Mouse (Mus musculus) frontal cortex, postnatal 10 days (tissue): ENCODE data around the gene Vapb.

Experiments
- DNase-seq, 2 experiments: peaks; one replicate each; pipeline ENCODE4 v3.0.0; 2022; ENCODE audit warnings: low spot score in 2 of 2, mixed read lengths in 1 of 2

Gene Vapb

DNA sequence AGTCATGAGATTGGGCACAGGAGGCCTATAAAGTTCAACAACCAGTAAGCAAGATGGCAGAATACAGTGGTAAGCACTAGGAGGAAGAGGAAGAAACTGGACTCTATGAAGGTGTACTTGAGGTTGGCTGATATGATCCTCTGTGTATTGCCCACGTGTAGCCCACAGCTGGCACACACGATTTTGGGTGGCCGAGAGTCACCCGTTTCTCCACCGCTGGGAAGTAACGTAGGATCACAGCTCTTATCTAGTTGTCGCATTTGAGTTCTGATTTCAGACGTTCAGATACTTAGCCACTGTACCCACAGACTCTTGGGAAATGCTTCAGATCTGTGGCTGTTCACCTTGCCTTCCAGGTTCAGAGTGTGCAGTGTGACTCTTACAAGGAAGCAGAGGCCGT, 921 bp downstream of the Vapb start:
- no peak for DNase-seq

DNA sequence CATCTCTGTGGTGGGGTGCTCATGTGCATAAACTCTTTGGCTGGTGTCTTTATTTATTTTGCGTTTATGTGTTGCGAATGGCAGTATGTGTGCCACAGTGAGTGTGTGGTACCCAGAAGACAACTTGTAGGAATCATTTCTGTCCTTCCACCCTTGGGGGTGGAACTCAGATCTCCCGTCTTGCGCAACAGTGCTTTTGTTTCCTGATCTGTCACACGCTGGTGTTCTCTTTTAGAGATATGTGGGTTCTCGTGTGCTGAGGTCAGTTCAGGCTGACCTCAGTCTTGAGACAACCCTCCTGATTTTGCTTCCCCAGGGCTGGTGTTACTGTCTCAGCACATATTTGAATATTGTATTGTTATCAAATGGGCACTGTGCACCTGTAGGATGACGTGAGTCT, 1.8 kb downstream of the Vapb start:
- DNase-seq = no peak

DNA sequence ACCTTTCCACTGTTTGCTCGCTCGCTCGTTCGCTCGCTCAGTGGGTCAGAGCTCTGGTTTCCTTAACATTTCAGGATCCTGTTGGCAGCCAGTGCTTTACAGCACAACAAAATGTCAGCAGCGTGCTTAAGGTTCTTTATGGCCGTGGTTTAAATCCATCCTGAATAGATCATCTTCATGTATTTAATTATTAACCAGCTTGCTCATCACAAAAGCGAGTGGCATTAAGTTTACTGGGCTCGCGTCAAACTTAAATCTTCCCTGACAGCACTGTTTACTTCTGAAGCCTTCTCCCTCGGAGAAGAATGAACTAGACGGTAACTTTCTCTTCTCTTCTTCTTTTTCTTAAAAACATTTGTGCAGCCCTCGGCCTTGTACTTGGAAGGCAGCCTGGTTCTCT, 4.8 kb downstream of the Vapb start:
- no peak for DNase-seq

DNA sequence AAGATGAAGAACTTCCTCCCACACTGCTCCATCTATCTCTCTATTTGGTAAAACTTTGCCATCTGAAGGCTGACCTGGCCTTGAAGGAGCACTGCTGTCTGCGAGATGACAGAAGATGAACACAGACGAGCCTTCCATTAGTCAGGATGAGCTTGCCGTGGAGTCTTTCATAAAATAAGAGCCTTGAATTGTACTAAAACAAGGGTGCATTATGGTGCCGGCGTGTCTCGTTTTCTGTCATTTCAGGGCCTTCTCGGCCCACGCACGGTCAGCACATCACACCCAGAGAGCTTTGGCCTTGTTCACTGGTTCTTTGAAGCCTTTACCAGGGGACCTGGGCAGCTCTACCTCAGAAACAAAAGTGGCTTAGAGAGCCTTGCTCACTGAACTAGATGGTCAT, 5.4 kb downstream of the Vapb start:
- DNase-seq = no peak

- no peak for DNase-seq
Observed at GRCm38 (mm10) chr2:173744070-173744815, 6.9 kb downstream of the Vapb start.

- no peak for DNase-seq
Observed at GRCm38 (mm10) chr2:173748961-173749659, 11.8 kb downstream of the Vapb start.

DNA sequence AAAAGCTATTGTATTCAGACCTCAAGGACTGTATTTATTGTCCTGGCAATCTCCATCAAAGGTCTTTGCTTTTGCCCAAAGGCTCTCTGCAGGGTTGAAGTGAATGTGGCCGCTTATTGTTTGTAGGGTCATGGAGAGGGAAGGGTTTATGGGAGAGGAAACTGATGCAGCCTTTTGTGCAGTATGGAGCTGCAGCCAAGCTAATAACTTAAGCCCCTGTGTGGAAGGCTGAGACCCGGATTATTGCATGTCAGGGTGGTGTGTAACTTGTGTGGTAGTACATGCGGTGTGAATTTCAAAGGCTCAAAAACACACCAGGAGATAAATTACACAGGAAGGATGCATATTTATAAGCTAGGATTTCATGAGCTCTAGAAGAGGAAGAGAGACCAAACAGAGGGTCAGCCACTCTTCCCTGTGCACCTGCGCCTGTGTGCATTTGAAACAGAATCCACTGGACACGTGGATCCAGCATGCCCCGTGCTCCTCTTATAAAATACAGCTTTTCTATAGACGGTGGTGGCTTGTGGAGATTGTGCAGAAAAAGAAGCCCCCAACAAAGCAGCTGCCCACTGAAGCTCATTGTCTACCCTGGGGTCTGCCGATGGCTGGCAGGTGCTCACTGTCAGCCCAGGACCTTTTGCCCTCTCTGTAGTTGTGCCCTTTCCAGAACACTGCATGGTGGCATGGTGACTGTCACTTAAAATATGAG, 18.3 kb downstream of the Vapb start:
- no peak for DNase-seq

DNA sequence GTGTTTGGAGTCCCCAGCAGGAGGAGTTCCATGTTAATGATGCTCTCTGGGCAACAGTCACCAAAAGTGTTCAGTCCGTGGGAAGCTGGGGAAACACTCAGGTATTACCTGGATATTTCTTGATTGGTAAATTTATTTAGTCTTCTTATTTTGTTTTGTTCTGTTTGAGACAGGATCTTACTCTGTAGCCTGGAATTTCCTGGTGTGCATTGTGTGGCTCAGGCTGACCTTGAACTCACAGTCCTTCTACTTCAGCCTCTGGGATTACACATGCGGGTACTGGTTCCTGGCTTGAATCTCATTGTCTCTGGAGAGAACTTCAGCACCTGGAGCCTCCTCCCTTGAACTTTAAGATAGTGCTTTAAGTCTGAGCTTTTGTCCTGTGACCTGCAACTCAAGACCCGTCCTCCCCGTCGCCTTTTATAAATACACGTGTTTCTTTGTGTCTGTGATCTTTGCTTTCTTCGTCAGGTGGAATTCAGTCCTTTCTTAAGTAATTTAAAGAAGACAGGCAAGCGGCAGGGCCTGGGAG, 20.4 kb downstream of the Vapb start:
- no peak for DNase-seq

- DNase-seq = no peak
Observed at GRCm38 (mm10) chr2:173760607-173761006, 23.3 kb downstream of the Vapb start.

GRCm38 (mm10) chr2:173764629-173765028, 27.3 kb downstream of the Vapb start:
- no peak for DNase-seq

DNA sequence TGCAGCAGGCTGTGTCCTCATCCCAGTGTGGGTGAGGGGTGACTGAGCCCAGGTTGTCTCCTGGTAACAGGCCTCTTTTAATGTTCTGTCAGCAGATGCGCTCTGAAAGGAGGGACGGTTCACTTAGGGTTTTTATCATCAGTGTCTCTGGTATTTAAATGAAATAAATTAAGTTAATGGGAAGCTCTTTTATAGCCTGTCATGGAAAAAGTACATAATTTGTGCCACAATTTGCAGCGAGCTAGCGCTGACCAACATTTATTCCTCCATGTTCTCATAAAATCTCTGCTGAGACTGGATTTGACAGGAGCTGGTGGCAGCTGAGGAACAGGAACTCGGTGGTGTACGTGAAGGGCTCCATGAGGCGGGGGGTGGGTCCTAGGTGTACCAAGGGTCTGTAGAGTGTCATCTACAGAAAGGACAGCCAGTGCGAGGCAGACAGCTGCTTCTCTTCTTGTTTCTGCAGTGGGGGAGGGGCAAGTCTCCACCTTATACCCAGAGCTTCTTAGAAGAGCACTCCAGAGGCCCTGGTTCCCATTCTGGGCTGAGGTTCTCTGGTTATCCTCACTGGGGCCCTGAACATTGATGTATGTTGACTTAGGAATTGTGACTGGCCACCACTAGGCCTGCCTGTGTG, 30.8 kb downstream of the Vapb start:
- DNase-seq = no peak

DNA sequence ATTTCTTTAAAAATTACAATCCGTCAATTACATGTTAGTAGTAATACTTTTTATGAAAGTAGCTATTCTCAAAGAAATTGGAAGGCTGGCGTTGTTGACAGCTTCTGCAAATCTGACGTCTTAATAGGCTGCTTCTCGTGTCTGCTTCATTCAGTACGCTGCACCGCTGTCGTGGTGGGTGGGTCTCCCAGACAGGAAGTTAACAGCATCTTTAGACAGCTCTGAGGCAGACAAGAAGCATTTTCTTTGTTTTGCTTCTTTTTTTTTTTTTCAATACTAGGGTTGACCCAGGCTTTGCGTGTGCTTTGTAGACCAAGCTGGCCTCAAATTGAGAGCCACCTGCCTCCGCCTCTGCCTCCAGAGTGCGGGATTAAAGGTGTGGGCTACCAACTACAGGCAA, 31.9 kb downstream of the Vapb start:
- DNase-seq = no peak

- no peak for DNase-seq
Observed at GRCm38 (mm10) chr2:173770620-173771019, 33.3 kb downstream of the Vapb start.

GRCm38 (mm10) chr2:173771706-173772105, 34.4 kb downstream of the Vapb start:
- no peak for DNase-seq

- no peak for DNase-seq
Observed at GRCm38 (mm10) chr2:173775556-173775955, 38.2 kb downstream of the Vapb start.

DNA sequence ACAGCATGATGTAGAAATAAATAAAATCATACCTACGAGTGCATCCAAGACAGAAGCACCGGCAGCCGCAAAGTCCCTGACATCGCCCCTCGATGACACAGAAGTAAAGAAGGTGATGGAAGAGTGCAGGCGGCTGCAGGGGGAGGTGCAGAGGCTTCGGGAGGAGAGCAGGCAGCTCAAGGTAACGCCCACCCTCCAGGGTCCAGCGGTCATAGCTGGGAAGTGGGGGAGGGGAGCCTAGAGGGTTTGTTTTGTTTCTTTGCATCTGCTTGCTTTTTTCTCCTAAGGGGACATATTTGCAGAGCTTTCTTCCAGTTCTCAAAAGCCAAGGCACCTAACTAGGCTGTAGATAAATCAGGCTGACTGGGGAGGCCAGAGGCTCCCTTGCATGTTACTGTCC, 38.8 kb downstream of the Vapb start:
- no peak for DNase-seq

- no peak for DNase-seq
Observed at GRCm38 (mm10) chr2:173780931-173781330, 43.6 kb downstream of the Vapb start.

GRCm38 (mm10) chr2:173784366-173784765, 47.1 kb downstream of the Vapb start:
- DNase-seq = no peak

DNA sequence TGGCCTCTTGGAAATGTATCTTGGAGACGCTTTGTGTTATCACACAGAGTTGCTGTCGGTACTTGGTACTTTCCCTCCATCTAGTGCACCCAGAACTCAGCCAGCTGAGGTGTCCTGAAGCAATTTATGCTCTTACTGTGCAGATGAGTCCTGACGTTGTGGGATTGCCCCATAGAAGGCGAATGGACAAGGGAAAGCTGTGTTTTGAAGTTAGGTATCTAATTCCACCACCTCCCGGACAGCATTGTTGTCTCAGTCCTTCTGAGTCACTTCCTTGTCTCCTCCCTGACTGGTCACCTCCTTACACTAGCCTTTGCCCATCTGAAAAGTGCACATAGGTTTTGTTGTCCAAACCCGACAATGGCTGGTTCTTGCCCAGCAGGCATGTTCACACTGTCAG, 47.6 kb downstream of the Vapb start:
- DNase-seq = no peak

- no peak for DNase-seq
Observed at GRCm38 (mm10) chr2:173789945-173790804, 52.9 kb downstream of the Vapb start.
